Mouse (Mus musculus) megakaryocyte, embryonic 14.5 days (primary cell): ENCODE data around the gene St6galnac6.

ENCODE experiments used
- FLI1 ChIP-seq: IDR thresholded peaks from 2 replicates; pipeline ENCODE4 v1.6.1; 2012; ENCODE audit warnings: low read length, inconsistent platforms, mixed read lengths
- GATA1 ChIP-seq: IDR thresholded peaks from 3 replicates; pipeline ENCODE4 v1.6.1; 2012; ENCODE audit warnings: mixed read lengths, low read length, inconsistent platforms, borderline replicate concordance

DNA sequence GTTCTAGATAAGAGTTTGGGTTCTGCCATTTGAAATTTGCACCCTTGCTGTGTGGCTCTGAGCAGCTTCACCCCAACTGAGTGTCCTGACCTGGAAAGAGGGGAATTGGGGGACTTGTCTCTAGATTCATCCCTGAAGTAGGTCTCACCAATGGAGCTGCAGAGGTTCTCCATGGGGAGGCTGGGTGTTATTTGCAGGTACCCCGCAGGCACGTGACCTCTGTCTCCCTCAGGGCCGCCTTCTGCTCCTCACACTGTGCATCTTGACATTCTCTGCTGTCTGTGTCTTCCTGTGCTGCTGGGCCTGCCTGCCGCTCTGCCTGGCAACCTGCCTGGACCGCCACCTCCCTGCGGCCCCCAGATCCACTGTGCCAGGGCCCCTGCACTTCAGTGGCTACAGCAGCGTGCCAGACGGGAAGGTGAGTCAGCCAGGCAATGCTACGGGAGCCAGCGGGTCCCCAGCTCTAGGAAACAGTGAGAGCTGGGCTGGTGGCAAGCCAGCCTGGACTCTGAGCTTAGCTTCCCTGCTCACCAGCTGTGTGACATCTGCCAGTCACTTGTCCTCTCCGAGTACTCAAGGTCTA, 10.2 kb upstream of the St6galnac6 start:
- TF ChIP-seq FLI1 (no peak), GATA1 (no peak)
